Mouse (Mus musculus) lung, embryonic 15.5 days (tissue): ENCODE results near the gene Psmc5. TPM values are rescaled to one million over a fixed set of nuclear protein-coding genes. Genes with fewer than 3 reads are reported as not detected.

ENCODE experiments used
- polyA plus RNA-seq: library from polyadenylated mRNA; unstranded; fragments of >200 nt; fragmentation: Nextera tagmentation; extraction: Ambion mirVana; gene quantifications from 2 replicates; pipeline ENCODE4 v1.2.1, GENCODE M21; 2015

Gene Psmc5
- polyA plus RNA-seq, 1 experiment from 2014 or later = 271 TPM

Other genes starting within 250 kb of the Psmc5 start
- 0.34 and 0.62 TPM in 2 replicates for gene Kcnh6, start 248.0 kb upstream of the Psmc5 start, polyA plus RNA-seq
- 64.3 and 67.8 TPM in 2 replicates for gene Dcaf7, start 219.3 kb upstream of the Psmc5 start, polyA plus RNA-seq
- 9.0 and 10.1 TPM in 2 replicates for gene Taco1, start 190.1 kb upstream of the Psmc5 start, polyA plus RNA-seq
- gene Map3k3, start 171.5 kb upstream of the Psmc5 start, polyA plus RNA-seq = 22.6 and 28.2 TPM in 2 replicates
- gene Gm10840, start 95.3 kb upstream of the Psmc5 start, polyA plus RNA-seq = not detected in 2 replicates
- gene Limd2, start 95.3 kb upstream of the Psmc5 start, polyA plus RNA-seq = 237 and 246 TPM in 2 replicates
- 24.3 and 25.1 TPM in 2 replicates for gene Strada, start 54.0 kb upstream of the Psmc5 start, polyA plus RNA-seq
- 80.2 and 88.7 TPM in 2 replicates for gene Ccdc47, start 39.8 kb upstream of the Psmc5 start, polyA plus RNA-seq
- gene Ddx42, start 39.2 kb upstream of the Psmc5 start, polyA plus RNA-seq = 69.8 and 72.7 TPM in 2 replicates
- gene Ftsj3, start 75 bp upstream of the Psmc5 start, polyA plus RNA-seq = 50.2 and 54.1 TPM in 2 replicates
- gene Smarcd2, start 16.8 kb downstream of the Psmc5 start, polyA plus RNA-seq = 79.1 and 81.6 TPM in 2 replicates
- 0.23 and 0.24 TPM in 2 replicates for gene Tcam1, start 20.5 kb downstream of the Psmc5 start, polyA plus RNA-seq
- gene Gh, start 45.7 kb downstream of the Psmc5 start, polyA plus RNA-seq = not detected in 2 replicates
- 4.2 TPM in 2 replicates for gene Cd79b, start 58.6 kb downstream of the Psmc5 start, polyA plus RNA-seq
- gene Scn4a, start 97.1 kb downstream of the Psmc5 start, polyA plus RNA-seq = 0.06 and 0.16 TPM in 2 replicates
- gene Prr29, start 109.3 kb downstream of the Psmc5 start, polyA plus RNA-seq = 0.93 and 1.1 TPM in 2 replicates
- 93.5 and 99.2 TPM in 2 replicates for gene Icam2, start 131.9 kb downstream of the Psmc5 start, polyA plus RNA-seq
- gene Ern1, start 231.7 kb downstream of the Psmc5 start, polyA plus RNA-seq = 6.0 and 6.5 TPM in 2 replicates